Mouse (Mus musculus) liver, embryonic 14.5 days (tissue): ENCODE measurements at regions not wholly inside any gene's neighbourhood (a gene's known extent, or its start where the extent isn't known, plus 50 kb on each side); places are given as distances from the start of the nearest gene placed in this dataset.

ENCODE experiments used
- CTCF ChIP-seq: IDR thresholded peaks from 2 replicates; pipeline ENCODE4 v1.5.1; 2016; ENCODE audit warnings: antibody characterized with exemption, low read depth, control low read depth
- EP300 ChIP-seq: IDR thresholded peaks from 2 replicates; pipeline ENCODE4 v1.6.1; 2016; ENCODE audit warnings: antibody characterized with exemption, low read depth

- TF ChIP-seq CTCF = no peak
- TF ChIP-seq EP300 = no peak
Observed at GRCm38 (mm10) chr12:79995521-79996094, 117.2 kb downstream of the Zfp36l1 start.
